ENCODE assay signal across 8 mouse cellular contexts in the genomic region with DNA sequence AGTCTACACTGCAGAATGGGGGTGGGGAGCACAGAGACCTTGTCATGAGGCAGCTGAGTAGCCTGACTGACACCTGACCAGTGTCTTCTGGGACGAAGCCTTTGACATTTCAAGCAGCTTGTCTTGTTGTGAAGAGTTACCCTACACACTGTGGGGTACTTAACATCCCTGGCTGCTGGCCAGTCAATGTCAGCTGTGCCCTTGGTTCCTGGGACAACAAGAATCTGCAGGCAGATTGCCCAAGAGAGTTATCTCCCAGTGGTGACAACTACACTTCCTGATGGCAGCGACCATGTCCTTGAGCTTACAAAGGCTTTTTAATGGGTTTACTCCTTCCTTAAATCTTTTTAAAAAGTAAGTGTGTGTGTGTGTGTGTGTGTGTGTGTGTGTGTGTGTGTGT.
DNase-seq lines count a peak whose midpoint lies in the region; ATAC-seq and TF ChIP-seq lines count a peak whose summit lies in the region.

No protein-coding gene starts in this region.

- H3K4me1 ChIP-seq in cerebellum, adult 2 months (ENCODE audit: control insufficient read depth, insufficient read depth, low read length): no peaks in the 10 kb centered on the region
- H3K4me1 ChIP-seq in liver, adult 2 months (ENCODE audit: control insufficient read depth, insufficient read depth, low read length): peaks cover 22% of the 10 kb centered on the region
- H3K4me1 ChIP-seq in liver, embryonic 12.5 days: peaks cover 5% of the 10 kb centered on the region
- H3K4me1 ChIP-seq in hindbrain, embryonic 10.5 days (replicated peaks): peaks cover 36% of the 10 kb centered on the region

- no peaks in the 10 kb centered on the region for H3K79me2 ChIP-seq in liver, adult 2 months (ENCODE audit: control insufficient read depth, insufficient read depth, low read length)

- ATAC-seq in liver, embryonic 12.5 days: no peak

- no peak overlapping the region for H3K4me3 ChIP-seq in cerebellum, adult 2 months (replicated peaks; ENCODE audit: insufficient read depth, low read depth, low read length)
- no peak overlapping the region for H3K4me3 ChIP-seq in liver, adult 2 months (ENCODE audit: insufficient read depth, low read depth, low read length)
- H3K4me3 ChIP-seq in liver, embryonic 12.5 days: no peak overlapping the region
- no peak overlapping the region for H3K4me3 ChIP-seq in hindbrain, embryonic 10.5 days

- peak; percentile 36 to 40 for DNase-seq in cerebellum, postnatal 10 days
- DNase-seq in cerebellum, adult 2 months: no peak
- peak; percentile 60 for DNase-seq in liver, adult 2 months (ENCODE audit: extremely low read depth, low read depth, low spot score)
- DNase-seq in brain, embryonic 14.5 days (ENCODE audit: low read depth): peak; percentile 52
- peak; percentile 79 for DNase-seq in heart, postnatal 4 days
- DNase-seq in urinary bladder, postnatal 25 days (ENCODE audit: low spot score): no peak
- DNase-seq in hindbrain, embryonic 10.5 days (ENCODE audit: low spot score): no peak

- H3K9ac ChIP-seq in liver, adult 2 months (ENCODE audit: low read depth, low read length): peak overlapping the region; percentile 4; the same call in 1 of the 2 replicates
- no peak overlapping the region for H3K9ac ChIP-seq in liver, embryonic 12.5 days

- no peak for TF ChIP-seq POLR2A in cerebellum, adult 2 months (IDR thresholded peaks at IDR 0.05; ENCODE audit: borderline replicate concordance, insufficient read depth, low read length)
- TF ChIP-seq POLR2A in liver, adult 2 months (IDR thresholded peaks at IDR 0.05; ENCODE audit: extremely low read depth, insufficient read depth, low read length): no peak
- TF ChIP-seq POLR2A in brain, embryonic 14.5 days (IDR thresholded peaks at IDR 0.05; ENCODE audit: borderline replicate concordance, extremely low read depth, insufficient read depth, insufficient read length, poor library complexity, severe bottlenecking): no peak

- TF ChIP-seq CTCF in cerebellum, adult 2 months (IDR thresholded peaks at IDR 0.05; ENCODE audit: borderline replicate concordance, insufficient read depth, low read depth, low read length): no peak
- TF ChIP-seq CTCF in liver, adult 2 months (IDR thresholded peaks at IDR 0.05; ENCODE audit: low read depth, low read length): no peak
- no peak for TF ChIP-seq CTCF in brain, embryonic 14.5 days (IDR thresholded peaks at IDR 0.05; ENCODE audit: borderline replicate concordance, extremely low read depth, insufficient read depth, insufficient read length)

- no peaks in the 10 kb centered on the region for H3K36me3 ChIP-seq in liver, adult 2 months (ENCODE audit: control insufficient read depth, insufficient read depth, low read length)
- H3K36me3 ChIP-seq in liver, embryonic 12.5 days: no peaks in the 10 kb centered on the region
- no peaks in the 10 kb centered on the region for H3K36me3 ChIP-seq in hindbrain, embryonic 10.5 days

- no peak overlapping the region for H3K27ac ChIP-seq in cerebellum, adult 2 months (ENCODE audit: insufficient read depth, low read length)
- H3K27ac ChIP-seq in liver, adult 2 months (replicated peaks; ENCODE audit: insufficient read depth, low read depth, low read length): peak overlapping the region; percentile 50
- H3K27ac ChIP-seq in liver, embryonic 12.5 days: no peak overlapping the region
- H3K27ac ChIP-seq in hindbrain, embryonic 10.5 days: no peak overlapping the region; the same call in 1 of the 2 replicates

- WGBS in cerebellum, adult 2 months: 69% methylated on average over 2 of the region's 2 CpGs
- 17% methylated on average over 2 of the region's 2 CpGs for WGBS in liver, adult 2 months
- WGBS in liver, embryonic 12.5 days (ENCODE audit: insufficient replicate concordance): 22% methylated on average over 2 of the region's 2 CpGs
- 68% methylated on average over 2 of the region's 2 CpGs for WGBS in hindbrain, embryonic 10.5 days

- no peak overlapping the region for H3K4me2 ChIP-seq in liver, embryonic 12.5 days

- H3K9me3 ChIP-seq in liver, embryonic 12.5 days (replicated peaks): no peaks in the 10 kb centered on the region
- no peaks in the 10 kb centered on the region for H3K9me3 ChIP-seq in hindbrain, embryonic 10.5 days

- H3K27me3 ChIP-seq in cerebellum, adult 2 months (ENCODE audit: control insufficient read depth, insufficient read depth, low read length): no peaks in the 10 kb centered on the region
- no peaks in the 10 kb centered on the region for H3K27me3 ChIP-seq in liver, adult 2 months (ENCODE audit: control insufficient read depth, insufficient read depth, low read length)
- H3K27me3 ChIP-seq in liver, embryonic 12.5 days (replicated peaks): 0 out of 2 replicates have a peak, but pooled peaks cover 2% of the 10 kb centered on the region
- H3K27me3 ChIP-seq in hindbrain, embryonic 10.5 days (ENCODE audit: insufficient read depth, poor library complexity, severe bottlenecking): peaks cover 3% of the 10 kb centered on the region; the same call in 1 of the 2 replicates

Comparison
In these comparisons a context has a peak if more than half of its experiments do, and no peak if none do; other contexts are left out.
1. DNase-seq: peak in cerebellum, postnatal 10 days (2 of 2), liver, adult 2 months (single experiment), brain, embryonic 14.5 days (single experiment) and heart, postnatal 4 days (single experiment); none in cerebellum, adult 2 months (0 of 2), urinary bladder, postnatal 25 days (single experiment) and hindbrain, embryonic 10.5 days (single experiment).